Mouse (Mus musculus) midbrain, embryonic 16.5 days (tissue): ENCODE measurements around the gene Cmpk2. TPM values are rescaled to one million over a fixed set of nuclear protein-coding genes. Genes with fewer than 3 reads are reported as not detected.

Source experiments
- ATAC-seq: fragments of 200-750 bp; cut with Nextera tagmentation; 2 replicates; pipeline ENCODE4 v1.8.0; 2017; ENCODE audit warnings: moderate TSS enrichment
- H3K27ac ChIP-seq: fragments of 300-500 bp; sonication (generic); 2 replicates; pipeline ENCODE4 v1.5.1; 2014; ENCODE audit warnings: mild to moderate bottlenecking, low read length, mixed read lengths
- H3K27me3 ChIP-seq: fragments of 300-500 bp; sonication (generic); 2 replicates; pipeline ENCODE4 v1.6.1; 2014; ENCODE audit warnings: low read depth, low read length, mixed read lengths; ENCODE audit not compliant: control insufficient read depth, insufficient read depth
- H3K36me3 ChIP-seq: fragments of 300-500 bp; sonication (generic); 2 replicates; pipeline ENCODE4 v1.6.1; 2014; ENCODE audit warnings: mild to moderate bottlenecking, low read length, moderate library complexity, mixed read lengths; ENCODE audit not compliant: control insufficient read depth, insufficient read depth
- H3K4me1 ChIP-seq: fragments of 300-500 bp; sonication (generic); 2 replicates; pipeline ENCODE4 v1.6.1; 2014; ENCODE audit warnings: mild to moderate bottlenecking, low read length, mixed read lengths; ENCODE audit not compliant: control insufficient read depth, insufficient read depth
- H3K4me2 ChIP-seq: fragments of 300-500 bp; sonication (generic); 2 replicates; pipeline ENCODE4 v1.6.1; 2014; ENCODE audit warnings: mild to moderate bottlenecking, low read length, mixed read lengths
- H3K4me3 ChIP-seq: fragments of 300-500 bp; sonication (generic); 2 replicates; pipeline ENCODE4 v1.5.1; 2014; ENCODE audit warnings: low read depth, mild to moderate bottlenecking, low read length, moderate library complexity, mixed read lengths
- H3K9ac ChIP-seq: fragments of 300-500 bp; sonication (generic); 2 replicates; pipeline ENCODE4 v1.6.1; 2014; ENCODE audit warnings: low read depth, low read length, mixed read lengths
- H3K9me3 ChIP-seq: fragments of 300-500 bp; sonication (generic); replicated peaks from 2 replicates; pipeline ENCODE4 v1.6.1; 2014; ENCODE audit warnings: mild to moderate bottlenecking, low read length, mixed read lengths; ENCODE audit not compliant: control insufficient read depth, poor library complexity, severe bottlenecking
- WGBS: fragments of 180-500 bp; shearing (Covaris S2); extraction: QIAGEN DNeasy Blood & Tissue Kit; methylation state at CpG from one replicate; pipeline ENCODE4 v1.1.7; 2014; 5-methylcytosine and 5-hydroxymethylcytosine counted together
- polyA plus RNA-seq: library from polyadenylated mRNA; unstranded; fragments of >200 nt; fragmentation: Nextera tagmentation; extraction: Ambion mirVana; gene quantifications from 2 replicates; pipeline ENCODE4 v1.2.1, GENCODE M21; 2015

The Cmpk2 gene
- polyA plus RNA-seq, 1 experiment from 2014 or later: 25.1 TPM

- Histone ChIP-seq H3K4me3 (no peak overlapping the region), H3K27me3 (no peaks in the 10 kb centered on the region), H3K9ac (no peak overlapping the region), H3K4me2 (no peak overlapping the region), H3K9me3 (no peaks in the 10 kb centered on the region), H3K4me1 (no peaks in the 10 kb centered on the region), H3K27ac (no peak overlapping the region), H3K36me3 (no peaks in the 10 kb centered on the region)
- no peak for ATAC-seq
- WGBS: 97% methylated on average over 2 of the region's 2 CpGs
These were observed 19.5 kb upstream of the Cmpk2 start for GRCm38 (mm10) chr12:26449483-26449882.

GRCm38 (mm10) chr12:26451150-26451549 is 17.9 kb upstream of the Cmpk2 start:
- H3K9ac ChIP-seq: no peak overlapping the region

GRCm38 (mm10) chr12:26452951-26453350 is 16.1 kb upstream of the Cmpk2 start:
- H3K36me3 ChIP-seq: no peaks in the 10 kb centered on the region
- no peak for ATAC-seq
- H3K9ac ChIP-seq: no peak overlapping the region
- H3K4me3 ChIP-seq: no peak overlapping the region
- 86% methylated on average over 4 of the region's 4 CpGs for WGBS
- H3K27ac ChIP-seq: no peak overlapping the region
- H3K4me2 ChIP-seq: no peak overlapping the region
- H3K9me3 ChIP-seq: no peaks in the 10 kb centered on the region
- H3K27me3 ChIP-seq: no peaks in the 10 kb centered on the region
- peaks cover 5% of the 10 kb centered on the region; the same call in 1 of the 2 replicates for H3K4me1 ChIP-seq

More at GRCm38 (mm10) chr12:26451150-26451549, 17.9 kb upstream of the Cmpk2 start:
- Histone ChIP-seq H3K4me3 (no peak overlapping the region), H3K9me3 (no peaks in the 10 kb centered on the region), H3K4me1 (peaks cover under 1% of the 10 kb centered on the region; the same call in 1 of the 2 replicates), H3K27me3 (no peaks in the 10 kb centered on the region), H3K36me3 (no peaks in the 10 kb centered on the region), H3K27ac (no peak overlapping the region), H3K4me2 (no peak overlapping the region)
- 46% methylated on average over 1 of the region's 1 CpGs for WGBS
- no peak for ATAC-seq

GRCm38 (mm10) chr12:26454682-26455081 is 14.3 kb upstream of the Cmpk2 start:
- Histone ChIP-seq H3K4me1 (peaks cover 5% of the 10 kb centered on the region; the same call in 1 of the 2 replicates), H3K27me3 (no peaks in the 10 kb centered on the region), H3K9me3 (no peaks in the 10 kb centered on the region), H3K9ac (no peak overlapping the region), H3K36me3 (no peaks in the 10 kb centered on the region), H3K4me3 (no peak overlapping the region), H3K27ac (no peak overlapping the region), H3K4me2 (no peak overlapping the region)
- ATAC-seq: no peak
- 52% methylated on average over 5 of the region's 5 CpGs for WGBS

- Histone ChIP-seq H3K27ac (no peak within 1 kb of the TSS), H3K4me2 (peak within 1 kb of the TSS; percentile 14), H3K9me3 (no peaks in the 10 kb centered on the region), H3K27me3 (no peaks in the 10 kb centered on the region), H3K36me3 (no peaks in the 10 kb centered on the region), H3K4me1 (peaks cover 5% of the 10 kb centered on the region; the same call in 1 of the 2 replicates), H3K4me3 (no peak within 1 kb of the TSS), H3K9ac (no peak within 1 kb of the TSS)
- peak; percentile 28; the same call in 1 of the 2 replicates for ATAC-seq
- WGBS: 49% methylated on average over 13 of the region's 13 CpGs
These were observed 12.8 kb upstream of the Cmpk2 start, which contains the start of gene Rsad2 for GRCm38 (mm10) chr12:26456028-26456698. Rsad2 (minus strand) TSS chr12:26456452.

GRCm38 (mm10) chr12:26460091-26460490 is 8.9 kb upstream of the Cmpk2 start:
- no peak overlapping the region for H3K27ac ChIP-seq
- WGBS: 73% methylated on average over 2 of the region's 2 CpGs
- no peaks in the 10 kb centered on the region for H3K27me3 ChIP-seq
- H3K36me3 ChIP-seq: no peaks in the 10 kb centered on the region
- no peak overlapping the region for H3K4me3 ChIP-seq
- no peak overlapping the region for H3K9ac ChIP-seq
- peaks cover 5% of the 10 kb centered on the region; the same call in 1 of the 2 replicates for H3K4me1 ChIP-seq
- H3K9me3 ChIP-seq: no peaks in the 10 kb centered on the region
- ATAC-seq: no peak
- H3K4me2 ChIP-seq: no peak overlapping the region

- 70% methylated on average over 5 of the region's 5 CpGs for WGBS
- Histone ChIP-seq H3K4me3 (no peak overlapping the region), H3K36me3 (no peaks in the 10 kb centered on the region), H3K27me3 (no peaks in the 10 kb centered on the region), H3K4me2 (no peak overlapping the region), H3K9me3 (no peaks in the 10 kb centered on the region), H3K4me1 (peaks cover 11% of the 10 kb centered on the region), H3K27ac (no peak overlapping the region), H3K9ac (no peak overlapping the region)
- no peak for ATAC-seq
These were observed 3.4 kb upstream of the Cmpk2 start for GRCm38 (mm10) chr12:26465600-26465999.

- Histone ChIP-seq H3K9me3 (no peaks in the 10 kb centered on the region), H3K27ac (peak overlapping the region; percentile 96), H3K4me1 (peaks cover 18% of the 10 kb centered on the region), H3K36me3 (no peaks in the 10 kb centered on the region), H3K9ac (peak overlapping the region; percentile 96), H3K4me2 (peak overlapping the region; percentile 92), H3K4me3 (peak overlapping the region; percentile 68), H3K27me3 (no peaks in the 10 kb centered on the region)
- WGBS: 21% methylated on average over 6 of the region's 6 CpGs
- peak; percentile 18 for ATAC-seq
These were observed 1.0 kb downstream of the Cmpk2 start for GRCm38 (mm10) chr12:26470042-26470409.

GRCm38 (mm10) chr12:26471376-26471775 is 2.4 kb downstream of the Cmpk2 start:
- no peak overlapping the region for H3K4me3 ChIP-seq
- no peak overlapping the region for H3K9ac ChIP-seq
- H3K4me2 ChIP-seq: no peak overlapping the region
- WGBS: 79% methylated on average over 3 of the region's 3 CpGs
- ATAC-seq: no peak
- H3K4me1 ChIP-seq: peaks cover 18% of the 10 kb centered on the region
- H3K27ac ChIP-seq: no peak overlapping the region
- no peaks in the 10 kb centered on the region for H3K36me3 ChIP-seq
- H3K9me3 ChIP-seq: no peaks in the 10 kb centered on the region
- H3K27me3 ChIP-seq: no peaks in the 10 kb centered on the region
